Mouse (Mus musculus) kidney, adult 8-10 months (tissue): ENCODE results near the gene Ccdc121.
"Not testable (repeated sequence)": the region's sequence is repeated elsewhere in the genome, so short reads cannot be mapped to it uniquely, and the experiment has no call there.

Source experiments
- DNase-seq, 2 experiments: peaks; one replicate each; pipeline ENCODE4 v3.0.0; 2022

The Ccdc121 gene

GRCm38 (mm10) chr1:181510855-181511254 lies 396 bp downstream of the Ccdc121 start:
- DNase-seq: not testable (repeated sequence)

GRCm38 (mm10) chr1:181505367-181505766 lies 5.9 kb downstream of the Ccdc121 start:
- DNase-seq: peak in 1 of 2 experiments; percentile 5

- DNase-seq: no peak
These were observed 7.8 kb downstream of the Ccdc121 start for GRCm38 (mm10) chr1:181503471-181503870.

GRCm38 (mm10) chr1:181484696-181485095 lies 26.6 kb downstream of the Ccdc121 start:
- DNase-seq: no peak

- no peak for DNase-seq
These were observed 34.7 kb downstream of the Ccdc121 start for GRCm38 (mm10) chr1:181476557-181476956.

GRCm38 (mm10) chr1:181476141-181476540 lies 35.1 kb downstream of the Ccdc121 start:
- peak; percentile 32 to 65 for DNase-seq

- DNase-seq: no peak
These were observed 41.8 kb downstream of the Ccdc121 start for GRCm38 (mm10) chr1:181469415-181469814.

- no peak for DNase-seq
These were observed 44.0 kb downstream of the Ccdc121 start for GRCm38 (mm10) chr1:181467321-181467670.

GRCm38 (mm10) chr1:181466601-181467320 lies 44.5 kb downstream of the Ccdc121 start:
- DNase-seq: no peak

- DNase-seq: no peak
These were observed 45.2 kb downstream of the Ccdc121 start for GRCm38 (mm10) chr1:181466040-181466439.

GRCm38 (mm10) chr1:181465027-181465426 lies 46.2 kb downstream of the Ccdc121 start:
- peak in 1 of 2 experiments; percentile 42 for DNase-seq

- DNase-seq: no peak
These were observed 48.4 kb downstream of the Ccdc121 start for GRCm38 (mm10) chr1:181462906-181463179.

GRCm38 (mm10) chr1:181462051-181462905 lies 49.0 kb downstream of the Ccdc121 start:
- DNase-seq: no peak

- no peak for DNase-seq
These were observed 49.8 kb downstream of the Ccdc121 start for GRCm38 (mm10) chr1:181461484-181461883.

GRCm38 (mm10) chr1:181460283-181460682 lies 51.0 kb downstream of the Ccdc121 start:
- DNase-seq: no peak
